Mouse (Mus musculus) cortical plate, adult 2 months (tissue): ENCODE results near the gene Col4a3.

Source experiments
- CTCF ChIP-seq: fragments of 200-500 bp; IDR thresholded peaks from 2 replicates; pipeline ENCODE4 v1.5.1; 2011; ENCODE audit warnings: mild to moderate bottlenecking, control low read depth, low read length; ENCODE audit not compliant: insufficient read depth; ENCODE audit errors: extremely low read depth
- POLR2A ChIP-seq: fragments of 200-500 bp; IDR thresholded peaks from 2 replicates; pipeline ENCODE4 v1.6.1; 2011; ENCODE audit warnings: mild to moderate bottlenecking, low read length, control low read depth; ENCODE audit not compliant: insufficient read depth; ENCODE audit errors: extremely low read depth

DNA sequence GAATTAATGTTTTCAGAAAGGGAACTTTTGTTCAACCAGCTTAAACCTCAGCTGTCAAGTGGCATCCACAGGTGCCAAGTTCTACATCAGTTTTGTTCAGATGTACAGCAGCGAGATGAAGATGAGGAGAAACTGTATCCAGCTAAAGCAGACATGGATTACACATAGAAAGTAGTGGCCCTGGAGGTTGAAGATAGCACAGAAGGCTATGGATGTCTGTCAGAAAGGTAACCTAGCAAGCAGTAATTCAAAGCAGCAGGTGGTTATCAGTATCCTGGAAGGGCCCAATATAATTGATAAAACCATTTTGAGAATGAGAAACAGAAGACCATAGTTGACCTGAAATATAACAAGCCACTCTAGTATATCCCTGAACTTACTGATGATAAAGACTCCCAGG, 146.6 kb downstream of the Col4a3 start:
- TF ChIP-seq CTCF (no peak), POLR2A (no peak)
